In genomic region chr5:141044976-141045375, GRCm38 (mm10) we compare ENCODE assay signal across 27 mouse cellular contexts. TPM values are rescaled to one million over a fixed set of nuclear protein-coding genes. Genes with fewer than 3 reads are reported as not detected.
A peak's percentile ranks its signal among the peaks of the same experiment; 100 is the strongest.
DNase-seq lines count a peak whose midpoint lies in the region; ATAC-seq lines count a peak whose summit lies in the region.
"Had no signal": no experiment of that assay in that cellular context is flagged by ENCODE, and none has a peak within 500 bp of the region (broad histone marks: within the 10 kb centered on the region; RNA-seq: fewer than 3 reads in every experiment).

No protein-coding gene starts in this region.

- ATAC-seq in common myeloid progenitor, adult 5-6 weeks (replicated peaks; ENCODE audit: low read depth, poor library complexity, severe bottlenecking) = peak; percentile 64
- ATAC-seq in megakaryocyte progenitor cell, adult 5-6 weeks (replicated peaks; ENCODE audit: poor library complexity) = peak; percentile 34
- ATAC-seq: forebrain, embryonic 13.5 days had no signal

- WGBS in forebrain, embryonic 10.5 days = 89% methylated on average over 9 of the region's 9 CpGs

- peaks cover 11% of the 10 kb centered on the region for H3K4me1 ChIP-seq in forebrain, embryonic 10.5 days
- H3K4me1 ChIP-seq: limb, embryonic 12.5 days; liver, embryonic 15.5 days had no signal

- H3K27me3 ChIP-seq in forebrain, embryonic 10.5 days (ENCODE audit: poor library complexity, severe bottlenecking) = no peaks in the 10 kb centered on the region
- H3K27me3 ChIP-seq: embryonic facial prominence, embryonic 15.5 days; forebrain, embryonic 13.5 days; hindbrain, embryonic 13.5 days; limb, embryonic 12.5 days; liver, embryonic 15.5 days; neural tube, embryonic 13.5 days had no signal

- peak; percentile 75 for DNase-seq in CD4-positive helper T cell, adult 2 months (ENCODE audit: low read depth, low spot score)
- peak; percentile 31 for DNase-seq in thymus, postnatal 4 days
- DNase-seq in forebrain, embryonic 10.5 days (ENCODE audit: extremely low spot score, low spot score) = no peak
- DNase-seq in B cell, adult 2 months = no peak
- DNase-seq: adrenal gland, postnatal 10 days; cerebellum, adult 11-12 months; cerebellum, adult 9-11 months; gastrocnemius, postnatal 10 days; heart, adult 11 months; heart, postnatal 36 days; kidney, adult 11 months; kidney, postnatal 14 days; lung, embryonic 14.5 days; lung, postnatal 14 days; right cerebral cortex, postnatal 4 days had no signal

- no peaks in the 10 kb centered on the region for H3K9me3 ChIP-seq in forebrain, embryonic 10.5 days
- H3K9me3 ChIP-seq: embryonic facial prominence, embryonic 15.5 days; forebrain, embryonic 13.5 days; hindbrain, embryonic 13.5 days; limb, embryonic 12.5 days; liver, embryonic 15.5 days; neural tube, embryonic 13.5 days had no signal

- H3K36me3 ChIP-seq in forebrain, embryonic 10.5 days (replicated peaks) = no peaks in the 10 kb centered on the region
- H3K36me3 ChIP-seq: embryonic facial prominence, embryonic 15.5 days; hindbrain, embryonic 13.5 days; limb, embryonic 12.5 days; liver, embryonic 15.5 days; neural tube, embryonic 13.5 days had no signal

- H3K27ac ChIP-seq in forebrain, embryonic 10.5 days = no peak overlapping the region
- H3K27ac ChIP-seq: embryonic facial prominence, embryonic 15.5 days; forebrain, embryonic 13.5 days; hindbrain, embryonic 13.5 days; left cerebral cortex, adult 2 months; limb, embryonic 12.5 days; liver, embryonic 15.5 days; neural tube, embryonic 13.5 days had no signal

- no peak overlapping the region for H3K4me3 ChIP-seq in forebrain, embryonic 10.5 days
- H3K4me3 ChIP-seq: embryonic facial prominence, embryonic 15.5 days; forebrain, embryonic 13.5 days; hindbrain, embryonic 13.5 days; left cerebral cortex, adult 2 months; limb, embryonic 12.5 days; liver, embryonic 15.5 days; myocyte; neural tube, embryonic 13.5 days had no signal

RNA-seq across cellular contexts. Expression of gene Card11, which starts 44.6 kb away (rescaled TPM):
- 1.4 and 1.8 TPM in 2 replicates for total RNA-seq in common myeloid progenitor, adult 5-6 weeks (2017)
- 0.20 and 0.32 TPM in 2 replicates for total RNA-seq in megakaryocyte progenitor cell, adult 5-6 weeks (2015)
- 0.17 and 0.20 TPM in 2 replicates for total RNA-seq in megakaryocyte progenitor cell, adult 5-6 weeks (2017)
- polyA plus RNA-seq in forebrain, embryonic 10.5 days (2016; fragmentation: Nextera tagmentation; extraction: Ambion mirVana) = not detected in 2 replicates
- total RNA-seq: midbrain, postnatal 0 days had no signal
- polyA plus RNA-seq: forebrain, embryonic 13.5 days; midbrain, embryonic 11.5 days had no signal

Comparison
In these comparisons a context has a peak if more than half of its experiments do, and no peak if none do; other contexts are left out.
1. DNase-seq: peak in CD4-positive helper T cell, adult 2 months (single experiment) and thymus, postnatal 4 days (single experiment); none in forebrain, embryonic 10.5 days (single experiment) and B cell, adult 2 months (0 of 2).